Mouse (Mus musculus) brain, embryonic 14.5 days (tissue): ENCODE results near the gene Isy1. TPM values are rescaled to one million over a fixed set of nuclear protein-coding genes. Genes with fewer than 3 reads are reported as not detected.
A peak's percentile ranks its signal among the peaks of the same experiment; 100 is the strongest.

Experiments used
- DNase-seq: peaks from one replicate; pipeline ENCODE4 v3.0.0-alpha.2; 2011; ENCODE audit warnings: low read depth
- CTCF ChIP-seq: fragments of 200-500 bp; IDR thresholded peaks from 2 replicates; pipeline ENCODE4 v1.5.1; 2012; ENCODE audit warnings: inconsistent platforms, mild to moderate bottlenecking, moderate library complexity, borderline replicate concordance; ENCODE audit not compliant: insufficient read depth, insufficient read length; ENCODE audit errors: extremely low read depth
- POLR2A ChIP-seq: fragments of 200-500 bp; IDR thresholded peaks from 2 replicates; pipeline ENCODE4 v1.6.1; 2012; ENCODE audit warnings: mild to moderate bottlenecking, inconsistent platforms, borderline replicate concordance; ENCODE audit not compliant: poor library complexity, insufficient read depth, insufficient read length, severe bottlenecking; ENCODE audit errors: extremely low read depth
- polyA plus RNA-seq: library from polyadenylated mRNA; depleted of rRNA; stranded (reverse); fragments of >200 nt; gene quantifications from 2 replicates; pipeline ENCODE4 v1.2.3, GENCODE M21; 2012

The Isy1 gene
- polyA plus RNA-seq, 1 experiment: 38.3 TPM

DNA sequence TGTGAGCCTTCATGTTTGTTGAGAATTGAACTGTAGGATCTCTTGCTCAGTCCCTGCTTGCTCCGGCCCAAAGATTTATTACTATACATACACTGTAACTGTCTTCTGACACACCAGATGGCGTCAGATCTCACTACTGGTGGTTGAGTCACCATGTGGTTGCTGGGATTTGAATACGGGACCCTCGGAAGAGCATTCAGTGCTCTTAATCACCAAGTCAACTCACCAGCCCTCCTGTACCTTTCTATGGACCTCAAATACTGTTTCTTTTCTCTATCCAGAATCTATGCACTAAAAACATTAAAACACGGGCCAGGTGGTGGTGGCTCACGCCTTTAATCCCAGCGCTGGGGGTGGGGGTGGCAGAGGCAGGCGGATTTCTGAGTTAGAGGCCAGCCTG is 3.0 kb upstream of the Isy1 start:
- TF ChIP-seq CTCF (no peak), POLR2A (no peak)
- DNase-seq: no peak

DNA sequence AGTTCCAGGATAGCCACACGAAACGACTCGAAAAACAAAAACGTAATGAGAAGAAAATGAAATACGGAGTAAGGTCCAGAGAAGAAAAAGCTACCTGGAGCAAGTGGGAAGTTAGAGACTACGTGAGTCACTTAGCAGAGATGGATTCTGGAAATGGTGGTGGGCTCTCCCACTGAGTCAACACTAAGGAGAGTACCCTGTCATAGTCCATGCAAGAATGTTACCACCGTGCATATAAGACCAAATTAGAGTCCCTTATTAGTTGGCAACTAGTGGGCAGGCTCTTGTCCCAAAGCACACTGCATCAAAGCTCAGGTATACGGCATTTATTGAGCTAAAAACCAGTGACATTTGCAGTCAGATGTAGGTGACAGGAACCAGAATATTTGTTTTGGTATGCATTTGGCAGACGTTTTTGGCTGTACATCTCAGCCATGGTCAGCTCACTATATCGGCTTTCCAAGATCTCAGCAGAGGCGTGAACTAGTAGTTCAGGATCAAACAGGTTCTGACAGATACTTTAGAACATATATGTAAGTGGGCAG is 1.3 kb upstream of the Isy1 start:
- TF ChIP-seq POLR2A (no peak), CTCF (no peak)
- no peak for DNase-seq

DNA sequence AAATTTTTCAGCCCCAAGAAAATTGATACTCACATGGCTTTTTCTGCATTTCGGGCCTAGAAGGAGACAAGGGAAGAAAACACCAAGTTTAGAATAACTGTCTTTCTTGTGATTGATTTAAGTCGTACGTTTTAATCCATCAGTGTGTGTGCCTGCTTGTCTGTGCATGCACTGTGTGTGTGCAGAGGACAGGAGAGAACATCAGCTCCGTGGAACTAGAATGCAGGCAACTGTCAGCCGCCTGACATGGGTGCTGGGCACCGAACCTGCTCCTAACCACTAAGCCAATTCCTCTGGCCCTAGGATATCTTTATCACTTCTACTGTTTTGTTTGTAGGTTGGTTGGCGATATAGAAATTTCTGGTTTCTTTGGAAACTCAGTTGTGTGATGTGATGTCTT is 2.9 kb downstream of the Isy1 start, which contains the start of gene Gm45140:
Gm45140 (minus strand) TSS at position 101 of the 400 bp plus-strand sequence.
- no peak for DNase-seq
- TF ChIP-seq CTCF: no peak
- TF ChIP-seq POLR2A: no peak

DNA sequence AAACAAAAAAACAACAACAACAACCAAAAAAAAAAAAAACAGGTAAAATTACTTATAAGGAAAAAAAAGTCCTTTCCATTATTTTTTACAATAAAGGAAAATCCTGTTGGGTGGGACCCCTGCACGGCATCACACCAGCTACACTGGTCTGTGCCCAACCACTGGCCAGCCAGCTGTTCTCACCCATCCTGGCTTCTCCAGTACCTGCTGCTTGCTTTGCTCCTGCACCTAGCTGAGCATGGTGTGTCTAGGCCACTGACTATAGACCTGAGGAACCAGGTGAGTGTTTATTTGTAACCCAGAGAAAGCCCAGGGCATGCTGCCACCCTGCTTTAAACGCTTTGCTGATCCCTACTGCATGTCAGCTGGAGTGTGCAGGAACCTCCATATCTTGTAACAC is 18.2 kb downstream of the Isy1 start:
- DNase-seq: no peak

DNA sequence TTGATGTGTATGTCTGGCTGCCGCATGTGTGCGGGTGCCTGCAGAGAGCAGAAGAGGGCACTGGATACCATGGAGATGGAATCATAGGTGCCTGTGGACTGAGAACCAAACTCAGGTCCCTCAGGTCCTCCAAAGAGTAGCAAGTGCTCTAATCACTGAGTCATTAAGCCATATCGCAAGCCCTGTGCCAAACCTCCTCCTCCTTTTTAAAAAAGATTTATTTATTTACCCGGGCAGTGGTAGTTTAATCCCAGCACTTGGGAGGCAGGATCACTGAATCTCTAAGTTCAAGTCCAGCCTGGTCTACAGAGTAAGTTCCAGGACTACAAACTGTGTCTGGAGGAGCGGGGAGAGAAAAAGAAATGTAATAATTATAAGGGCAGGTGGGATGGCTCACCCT is 24.1 kb downstream of the Isy1 start:
- TF ChIP-seq POLR2A (no peak), CTCF (no peak)
- DNase-seq: no peak

More for the DNA sequence above, 18.2 kb downstream of the Isy1 start:
- no peak for TF ChIP-seq CTCF
- TF ChIP-seq POLR2A: no peak

DNA sequence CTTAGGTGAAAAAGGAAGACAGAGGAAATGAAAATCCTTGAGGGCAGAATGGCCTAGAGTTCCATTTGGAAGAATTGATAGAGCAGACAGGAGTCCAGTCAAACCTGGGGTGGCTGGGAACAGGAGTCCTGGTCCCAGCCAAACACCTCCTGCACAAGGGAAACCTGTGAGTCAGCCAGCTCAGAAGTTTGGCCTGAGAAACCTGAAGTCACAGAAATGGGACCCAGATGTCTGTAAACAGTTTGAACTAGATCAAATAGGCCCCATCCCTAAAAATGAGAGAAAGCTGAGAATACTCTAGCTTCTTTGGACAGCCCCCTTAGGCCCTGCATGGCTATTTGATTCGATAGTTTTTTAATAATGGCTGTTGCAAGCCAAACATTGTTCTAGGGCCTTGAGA is 25.9 kb downstream of the Isy1 start:
- DNase-seq: no peak
- TF ChIP-seq POLR2A (no peak), CTCF (no peak)

DNA sequence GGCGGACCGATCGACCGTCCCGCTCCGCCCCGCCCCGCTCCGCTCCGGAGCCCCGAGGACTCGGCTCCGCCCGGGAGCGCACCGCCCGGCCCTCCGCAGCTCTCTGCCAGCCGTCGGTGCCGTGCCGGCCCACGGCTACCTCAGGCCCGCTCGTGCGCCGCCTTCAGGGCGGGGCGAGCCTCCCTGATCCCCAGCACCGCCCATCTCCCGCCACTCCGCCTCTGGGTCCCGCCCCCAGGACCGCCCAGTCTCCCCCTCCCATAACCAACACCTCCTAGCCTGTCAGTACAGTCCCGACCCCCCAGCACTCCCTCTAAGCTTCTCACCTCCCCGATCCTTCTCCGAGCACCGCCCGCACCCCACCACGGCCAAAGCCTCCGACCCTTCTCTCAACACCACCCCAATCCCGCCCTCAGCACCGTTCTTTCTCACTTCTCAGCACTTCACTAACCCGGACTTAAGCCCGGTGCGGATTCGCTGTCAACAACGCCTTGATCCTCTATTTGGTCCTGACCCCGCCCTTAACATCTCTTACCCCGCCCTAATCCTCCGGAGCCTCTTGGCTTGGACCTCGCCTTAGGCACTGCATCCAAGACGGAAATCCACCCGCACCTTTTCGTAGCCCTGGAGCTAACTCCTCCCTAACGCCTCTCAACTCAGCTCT is 26.8 kb downstream of the Isy1 start, which contains the start of gene Rab43:
Rab43 (minus strand) TSS at position 490 of the 664 bp plus-strand sequence.
- TF ChIP-seq POLR2A: peak; percentile 88
- no peak; the same call in 1 of the 2 replicates for TF ChIP-seq CTCF

DNA sequence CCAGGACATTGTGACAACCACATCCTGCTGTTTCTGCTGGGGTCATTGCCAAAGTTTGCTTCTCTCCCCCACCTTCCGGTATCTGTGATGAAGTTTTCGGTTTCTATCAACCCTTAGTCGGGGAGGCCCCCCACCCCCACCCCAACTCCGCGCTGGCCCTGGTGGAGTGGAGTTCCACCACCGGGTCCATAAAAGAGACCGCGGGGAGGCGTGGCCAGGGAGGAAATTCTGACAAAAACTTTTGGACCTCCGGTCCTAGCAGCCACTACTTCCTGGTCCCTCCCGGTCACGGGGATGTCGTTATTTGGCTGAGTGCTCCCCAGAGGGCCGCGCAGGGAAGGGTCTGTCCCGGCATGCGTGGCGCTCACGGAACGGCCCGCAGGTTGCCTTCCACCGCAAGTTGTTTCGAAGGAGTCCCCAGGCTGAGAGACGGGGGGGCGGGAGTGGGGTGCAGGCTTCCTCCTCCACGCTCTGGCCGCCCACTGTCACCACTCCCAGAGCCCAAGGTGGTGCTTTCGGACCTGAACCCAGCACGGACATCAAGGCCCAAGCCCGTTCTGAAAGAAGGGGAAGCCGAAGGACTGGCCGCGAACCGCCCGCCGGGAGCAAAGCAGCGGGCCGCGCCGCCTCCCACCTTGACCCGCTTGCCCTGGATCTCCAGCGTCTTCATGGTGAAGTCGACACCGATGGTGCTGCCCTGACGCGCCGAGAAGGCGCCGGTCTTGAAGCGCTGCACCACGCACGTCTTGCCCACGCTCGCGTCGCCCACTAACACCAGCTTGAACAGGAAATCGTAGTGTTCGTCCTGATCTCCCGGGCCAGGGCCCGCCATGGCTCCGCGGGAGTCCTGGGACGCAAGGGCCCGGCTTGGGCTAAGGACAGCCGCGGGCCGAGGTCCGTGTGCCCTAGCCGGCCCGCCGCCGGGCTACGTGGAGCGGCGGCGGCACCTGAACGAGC is 27.6 kb downstream of the Isy1 start:
- TF ChIP-seq CTCF (no peak), POLR2A (no peak)
- DNase-seq: peak; percentile 68

More for the DNA sequence above, 26.8 kb downstream of the Isy1 start, which contains the start of gene Rab43:
- DNase-seq: peak; percentile 93

DNA sequence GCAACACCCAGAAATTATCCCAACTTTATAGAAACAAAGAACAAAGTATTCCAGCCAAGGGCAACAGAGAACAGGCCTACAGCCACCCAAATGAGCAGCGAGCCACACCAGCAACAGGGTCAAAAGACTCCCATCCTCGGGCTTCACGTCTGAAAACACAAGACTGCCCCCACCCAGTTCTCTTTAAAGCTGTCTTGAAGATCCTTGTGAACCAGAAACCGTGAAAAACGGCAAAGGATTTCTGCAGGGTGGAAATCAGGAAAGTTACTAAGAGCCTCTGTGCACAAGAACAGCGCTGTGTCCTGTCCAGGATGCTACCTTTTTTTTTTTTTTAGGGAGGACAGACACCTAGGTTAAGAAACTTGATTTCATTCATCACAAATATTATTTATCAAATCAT is 28.3 kb downstream of the Isy1 start:
- TF ChIP-seq POLR2A: no peak
- no peak for TF ChIP-seq CTCF
- DNase-seq: no peak

DNA sequence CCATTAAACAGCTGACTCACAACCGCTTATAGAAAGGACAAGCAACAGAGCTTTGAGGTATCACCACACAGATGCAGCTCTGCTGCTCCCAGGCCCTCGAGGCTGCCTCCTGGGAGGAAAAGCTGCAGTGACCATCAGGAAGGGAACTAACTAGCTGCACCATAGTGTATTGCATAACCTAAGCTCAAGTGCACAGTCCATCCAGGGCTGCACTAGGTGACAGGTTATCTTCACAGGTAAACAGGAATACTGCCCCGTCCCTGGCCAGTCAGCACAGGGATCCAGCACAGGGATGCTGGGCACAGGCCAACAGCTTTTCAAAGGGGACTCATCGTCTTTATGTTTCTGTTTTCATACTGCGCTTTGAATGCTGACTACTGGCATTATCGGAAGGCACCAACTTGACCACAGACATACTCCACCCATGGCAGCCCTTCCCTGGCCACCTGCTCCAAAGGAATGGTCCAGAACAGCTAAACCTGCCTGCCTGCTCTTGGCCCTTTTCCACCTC is 28.9 kb downstream of the Isy1 start:
- TF ChIP-seq CTCF (no peak), POLR2A (no peak)
- DNase-seq: no peak

DNA sequence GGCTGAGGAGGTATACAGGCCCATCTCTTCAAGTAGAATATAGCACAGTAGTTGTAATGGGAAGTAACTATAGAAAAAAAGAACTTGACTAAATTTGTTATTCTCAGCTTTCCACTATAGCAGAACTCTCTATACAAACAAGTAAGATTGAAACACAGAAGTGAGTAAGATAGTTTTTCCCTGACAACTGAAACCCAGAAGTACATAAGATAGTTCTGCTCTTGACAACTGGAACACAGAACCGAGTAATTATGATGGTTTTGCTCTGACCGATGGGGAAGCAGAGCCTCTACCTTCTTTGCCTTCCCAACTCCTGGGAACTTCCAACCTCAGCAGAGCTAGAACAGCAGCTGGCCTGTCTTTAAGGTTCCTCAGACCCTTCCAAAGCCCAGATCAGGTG is 29.5 kb downstream of the Isy1 start:
- no peak for DNase-seq
- TF ChIP-seq POLR2A (no peak), CTCF (no peak)

DNA sequence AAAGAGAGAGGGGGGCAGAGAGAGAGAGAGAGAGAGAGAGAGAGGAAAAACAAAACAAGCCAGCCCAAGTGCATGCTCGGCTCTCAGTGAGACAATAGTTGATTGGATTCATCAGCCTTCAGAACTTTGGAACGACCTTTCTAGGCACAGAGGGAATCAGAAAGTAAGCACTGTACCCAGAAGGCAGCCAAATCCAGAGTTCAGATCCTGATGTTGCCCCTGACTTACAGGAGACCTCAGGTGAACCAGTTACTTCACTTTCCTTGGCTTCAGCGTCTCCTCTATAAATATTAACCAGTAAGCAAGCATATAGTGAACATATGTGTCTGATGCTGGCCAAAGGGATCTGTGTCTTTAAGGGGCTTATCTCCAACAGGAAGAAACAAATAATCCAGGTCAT is 30.1 kb downstream of the Isy1 start:
- TF ChIP-seq CTCF (no peak), POLR2A (no peak)
- no peak for DNase-seq
